Mouse (Mus musculus): ENCODE measurements at regions not wholly inside any gene's neighbourhood (a gene's known extent, or its start where the extent isn't known, plus 50 kb on each side); places are given as distances from the start of the nearest gene placed in this dataset.

- in situ Hi-C loops (cut with MboI; ENCODE audit: low sequenced_read_pairs), result no loop called here
These were observed 359.6 kb upstream of the Atp2b1 start for GRCm38 (mm10) chr10:98554575-98554974.

GRCm38 (mm10) chr10:98557470-98558060 lies 356.6 kb upstream of the Atp2b1 start:
- in situ Hi-C loops (cut with MboI; ENCODE audit: low sequenced_read_pairs), result no loop called here

- in situ Hi-C loops (cut with MboI; ENCODE audit: low sequenced_read_pairs), result no loop called here
These were observed 355.6 kb upstream of the Atp2b1 start for GRCm38 (mm10) chr10:98558560-98558959.

DNA sequence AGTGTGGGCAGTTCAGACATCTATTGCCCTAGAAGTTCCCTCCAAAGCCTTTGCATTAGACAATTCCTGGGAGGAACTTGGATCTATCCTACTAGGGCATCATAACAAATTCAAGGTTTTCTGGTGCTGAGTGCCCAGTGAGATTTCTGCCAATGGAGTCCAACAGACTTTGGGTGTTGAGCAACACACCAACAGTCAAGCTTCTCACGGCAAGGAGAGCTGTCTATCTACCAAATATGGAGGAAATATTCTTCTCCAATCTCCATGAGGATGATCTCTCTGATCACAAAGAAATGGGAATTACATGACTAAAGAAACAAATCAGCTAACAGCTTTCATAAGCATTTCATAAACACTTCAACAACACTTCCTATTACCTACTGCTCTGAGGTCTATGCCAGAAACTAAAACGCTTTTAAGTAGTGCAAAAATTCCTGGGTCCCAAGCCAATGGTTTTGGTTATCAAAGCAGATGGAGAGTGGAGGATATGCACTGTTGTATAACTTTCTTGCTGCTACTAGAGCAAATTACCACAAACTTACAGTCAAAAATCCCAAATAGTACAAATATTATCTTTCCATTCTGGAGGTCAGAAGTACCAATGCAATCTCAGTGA lies 351.8 kb upstream of the Atp2b1 start:
- in situ Hi-C loops (cut with MboI; ENCODE audit: low sequenced_read_pairs), result no loop called here

DNA sequence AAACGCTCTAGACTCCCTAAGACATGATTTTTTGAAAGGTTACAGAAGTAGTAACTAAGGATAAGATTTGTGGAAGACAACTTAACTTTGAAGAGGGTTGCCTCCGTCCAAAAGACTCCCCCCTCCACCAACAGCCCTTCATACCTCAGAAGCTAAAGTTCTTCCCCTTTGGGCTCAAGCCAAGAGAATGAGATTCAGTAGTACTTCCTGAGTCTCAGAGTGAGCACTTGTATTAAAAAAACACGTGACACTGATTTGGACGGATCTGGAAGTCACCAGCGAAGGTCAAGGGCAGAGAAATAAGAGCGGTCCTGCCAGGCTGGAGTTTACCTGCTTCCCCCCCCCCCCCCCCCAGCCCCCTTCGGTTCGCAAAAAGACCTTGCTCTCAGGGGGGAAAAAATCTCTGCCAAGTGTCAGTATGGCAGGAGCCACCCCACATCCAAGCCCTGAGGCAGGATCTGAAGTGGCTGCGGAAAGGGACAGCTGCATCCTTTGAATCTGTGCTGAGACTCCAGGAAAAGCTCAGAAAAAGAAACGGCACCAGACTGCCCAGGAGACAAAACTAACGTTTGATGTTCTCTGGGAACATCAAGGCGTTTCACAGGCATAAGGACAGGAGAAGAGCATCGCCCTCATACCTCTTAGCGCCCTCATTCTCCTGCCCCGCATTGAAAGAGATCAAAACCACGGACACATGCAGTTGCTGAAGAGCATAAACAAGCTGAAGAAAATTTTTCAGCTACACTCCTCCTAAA lies 341.2 kb upstream of the Atp2b1 start:
- in situ Hi-C loops (cut with MboI; ENCODE audit: low sequenced_read_pairs), result no loop called here

GRCm38 (mm10) chr10:98577040-98577439 lies 337.2 kb upstream of the Atp2b1 start:
- in situ Hi-C loops (cut with MboI; ENCODE audit: low sequenced_read_pairs), result no loop called here

DNA sequence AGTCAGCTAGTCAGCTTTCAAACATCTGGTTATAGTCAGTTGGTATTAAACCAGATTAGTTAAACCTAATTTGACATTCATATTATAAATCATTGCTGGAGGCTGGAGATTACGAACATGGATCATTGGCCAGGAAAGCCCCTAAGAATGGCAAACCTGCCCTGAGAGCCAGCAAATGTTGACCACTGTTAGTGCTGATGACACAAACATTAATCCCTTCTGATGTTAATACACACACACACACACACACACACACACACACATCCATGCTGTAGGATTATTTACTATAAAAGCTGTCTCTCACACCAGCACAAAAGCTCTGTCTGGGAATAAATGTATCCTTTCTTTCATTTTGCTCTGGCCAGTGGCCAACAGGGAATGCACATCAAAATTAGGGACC lies 329.4 kb upstream of the Atp2b1 start:
- in situ Hi-C loops (cut with MboI; ENCODE audit: low sequenced_read_pairs), result no loop called here

- in situ Hi-C loops (cut with MboI; ENCODE audit: low sequenced_read_pairs), result no loop called here
These were observed 324.5 kb upstream of the Atp2b1 start for GRCm38 (mm10) chr10:98589726-98590125.

DNA sequence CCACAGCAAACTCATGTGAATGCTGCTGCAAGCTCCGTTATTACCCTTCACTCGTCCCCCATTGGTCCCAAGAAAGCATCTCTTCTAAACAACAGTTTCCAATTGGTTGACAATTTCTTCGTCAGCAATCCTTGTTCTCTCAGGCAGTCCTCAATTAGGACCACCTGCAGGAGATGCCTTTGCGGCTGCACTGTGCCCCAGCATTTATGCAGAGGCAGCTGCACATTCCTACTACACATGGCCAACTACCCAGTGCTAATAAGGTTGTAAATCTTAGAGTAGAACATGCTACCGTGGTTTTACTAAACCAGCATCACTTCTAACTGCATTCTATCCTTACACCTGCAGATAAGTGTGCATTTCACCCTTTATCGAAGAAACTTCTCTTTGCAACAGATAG lies 322.1 kb upstream of the Atp2b1 start:
- in situ Hi-C loops (cut with MboI; ENCODE audit: low sequenced_read_pairs), result no loop called here

GRCm38 (mm10) chr10:98593910-98594309 lies 320.3 kb upstream of the Atp2b1 start:
- in situ Hi-C loops (cut with MboI; ENCODE audit: low sequenced_read_pairs), result no loop called here

DNA sequence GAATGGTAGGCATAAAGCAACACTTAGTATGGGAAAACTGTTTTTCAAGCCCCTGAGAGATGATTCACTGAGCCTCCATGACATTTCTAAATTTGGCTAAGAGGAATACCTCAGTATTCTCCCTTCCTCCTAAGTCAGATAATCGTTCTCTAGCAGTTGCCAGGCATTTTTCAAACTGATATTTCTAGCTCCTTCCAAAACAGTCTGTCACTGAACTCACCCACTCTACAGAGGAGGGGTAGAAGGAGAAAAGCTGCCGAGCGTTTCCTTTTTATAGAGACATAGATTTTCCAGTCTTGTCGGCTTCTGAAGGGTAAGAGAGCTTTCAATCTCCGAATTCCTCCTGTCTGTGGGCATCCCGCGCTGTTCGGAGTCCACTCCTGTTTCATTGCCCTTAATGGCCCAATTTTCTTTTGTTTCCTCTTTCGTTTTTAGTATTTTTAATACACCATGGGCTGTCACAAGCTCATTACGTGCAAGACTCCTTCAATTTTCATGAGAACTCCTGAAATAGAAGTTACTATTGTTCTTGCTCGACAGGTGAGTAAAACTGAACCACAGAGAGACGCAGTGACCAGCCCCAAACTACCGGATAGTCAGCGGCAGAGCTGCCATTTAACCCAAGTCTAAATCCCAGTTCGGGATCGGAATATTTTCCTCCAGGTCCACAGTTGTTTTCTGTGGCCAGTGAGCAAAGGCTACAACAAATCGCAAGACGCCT lies 305.8 kb upstream of the Atp2b1 start:
- in situ Hi-C loops (cut with MboI; ENCODE audit: low sequenced_read_pairs), result no loop called here

DNA sequence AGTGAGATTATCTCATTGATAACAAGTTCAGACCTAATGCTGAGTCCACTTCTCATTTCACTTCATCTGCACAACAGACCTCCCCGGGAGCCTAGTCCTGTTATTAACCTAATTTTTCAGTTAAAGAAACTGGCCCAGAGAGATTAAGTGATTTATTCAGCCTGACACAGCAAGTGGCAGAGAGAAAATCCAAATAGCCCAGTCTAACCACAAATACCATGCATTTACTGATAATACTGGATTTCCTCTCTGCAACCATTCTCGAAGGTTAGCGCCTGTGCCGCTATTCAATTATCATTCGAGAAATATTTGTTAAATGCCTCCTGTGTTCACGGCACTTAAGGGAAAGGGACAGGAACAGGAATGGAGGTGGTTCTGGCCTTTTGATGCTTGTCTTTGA lies 303.5 kb upstream of the Atp2b1 start:
- in situ Hi-C loops (cut with MboI; ENCODE audit: low sequenced_read_pairs), result no loop called here

- in situ Hi-C loops (cut with MboI; ENCODE audit: low sequenced_read_pairs), result no loop called here
These were observed 302.4 kb upstream of the Atp2b1 start for GRCm38 (mm10) chr10:98611707-98612360.

DNA sequence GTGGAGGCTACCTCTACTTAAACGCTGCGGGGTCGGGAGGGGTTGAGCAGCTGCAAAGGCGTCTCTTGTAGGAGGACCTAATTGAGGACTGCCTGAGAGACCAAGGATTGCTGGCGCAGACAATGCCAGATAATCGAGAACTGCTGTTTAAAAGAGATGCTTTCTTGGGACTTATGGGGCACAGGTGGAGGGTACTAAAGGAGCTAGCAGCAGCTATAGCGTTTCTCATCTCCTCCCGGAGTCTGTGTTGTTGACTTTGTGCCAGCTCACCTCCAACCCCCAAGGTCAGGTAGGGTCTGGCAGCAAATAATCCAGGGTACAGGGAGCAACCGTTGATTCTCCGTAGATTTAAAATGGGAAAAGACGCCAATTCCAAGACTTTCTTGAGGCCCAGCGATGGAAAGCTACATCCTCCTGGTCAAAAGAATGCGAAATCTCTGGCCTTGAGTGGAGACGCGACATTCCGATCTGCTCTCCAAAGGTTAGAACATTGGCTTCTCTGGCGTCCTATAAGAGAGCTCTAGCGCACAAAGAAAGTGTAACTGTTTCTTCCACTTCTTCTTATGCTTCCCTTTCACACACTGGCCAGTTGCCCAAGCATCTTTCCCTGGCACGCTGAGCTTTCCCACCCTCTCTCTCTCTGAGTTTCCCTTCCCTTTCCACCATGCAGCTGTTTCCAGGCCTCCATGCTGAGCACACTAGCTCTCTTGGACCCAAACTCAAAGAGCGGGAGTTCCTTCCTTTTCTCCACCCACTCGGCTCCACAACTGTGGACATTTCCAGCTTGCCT lies 295.3 kb upstream of the Atp2b1 start:
- in situ Hi-C loops (cut with MboI; ENCODE audit: low sequenced_read_pairs), result no loop called here

GRCm38 (mm10) chr10:98624103-98624502 lies 290.1 kb upstream of the Atp2b1 start:
- in situ Hi-C loops (cut with MboI; ENCODE audit: low sequenced_read_pairs), result no loop called here

DNA sequence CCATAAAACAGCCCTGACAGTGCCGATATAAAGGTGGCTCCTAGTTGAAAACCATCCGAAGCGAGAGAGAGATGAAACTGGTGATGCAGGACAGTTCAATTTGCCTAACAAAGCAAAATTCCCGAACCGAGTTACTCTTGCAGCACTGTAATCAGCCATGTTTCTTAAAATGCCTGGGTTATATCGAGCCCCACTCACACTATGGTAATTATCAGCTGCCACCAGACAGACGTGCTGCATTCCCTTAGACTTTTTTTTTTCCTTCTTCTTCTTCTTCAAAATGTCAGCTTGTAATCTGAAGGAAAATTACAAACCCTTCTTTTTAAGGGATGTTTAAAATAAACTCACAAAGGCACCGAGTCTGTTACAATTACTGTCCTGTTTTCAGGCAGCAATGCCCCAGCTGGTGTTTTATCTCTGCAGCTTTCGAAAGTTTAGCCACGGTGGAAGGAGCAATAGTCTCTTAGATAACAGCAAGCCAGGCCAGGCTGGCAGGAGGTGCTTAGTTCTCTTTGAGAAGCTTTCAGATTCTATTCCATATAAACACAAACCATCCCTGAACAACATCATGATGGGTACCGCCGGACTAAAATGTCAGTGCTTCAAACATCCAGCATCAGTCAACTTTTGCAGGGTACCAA lies 289.4 kb upstream of the Atp2b1 start:
- in situ Hi-C loops (cut with MboI; ENCODE audit: low sequenced_read_pairs), result no loop called here

DNA sequence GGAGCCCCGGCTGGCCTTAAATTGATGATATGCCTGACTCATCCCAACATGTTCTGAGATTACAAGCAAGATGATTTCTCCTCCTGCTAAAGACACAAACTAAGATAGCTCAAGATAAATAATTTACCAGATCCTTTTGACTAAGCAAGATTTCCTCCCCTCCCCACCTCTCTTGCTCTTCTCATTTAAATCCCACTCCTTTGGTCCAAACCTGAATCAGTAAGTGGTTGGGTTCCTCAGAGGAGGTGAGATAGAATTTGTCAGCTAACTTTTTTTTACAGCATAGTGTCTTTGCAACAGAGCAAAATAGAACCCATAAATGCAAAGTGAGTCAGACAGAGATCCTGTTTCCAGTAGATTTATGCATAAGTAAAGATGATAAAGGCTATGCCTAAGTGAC lies 286.0 kb upstream of the Atp2b1 start:
- in situ Hi-C loops (cut with MboI; ENCODE audit: low sequenced_read_pairs), result no loop called here

DNA sequence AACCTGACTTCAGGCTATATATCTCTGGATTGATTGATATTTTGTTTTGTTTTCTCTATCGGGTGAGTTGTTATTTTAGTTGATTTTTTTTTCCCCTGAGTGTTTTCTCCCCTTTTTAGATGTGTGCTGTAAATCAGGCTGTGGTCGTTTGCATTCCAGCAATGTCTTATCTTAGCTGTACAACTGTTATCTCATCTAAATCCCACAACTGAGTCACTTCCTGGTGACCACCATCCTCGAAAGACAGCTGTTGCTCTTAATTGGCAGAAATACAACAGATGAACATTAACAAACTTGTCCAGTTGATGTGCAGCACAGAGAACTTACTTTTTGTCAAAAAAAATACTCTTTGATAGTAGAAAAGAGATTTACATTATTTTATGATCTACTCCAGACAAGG lies 285.0 kb upstream of the Atp2b1 start:
- in situ Hi-C loops (cut with MboI; ENCODE audit: low sequenced_read_pairs), result no loop called here

GRCm38 (mm10) chr10:98637759-98638611 lies 276.2 kb upstream of the Atp2b1 start:
- in situ Hi-C loops (cut with MboI; ENCODE audit: low sequenced_read_pairs), result no loop called here
